In genomic region chr8:79341236-79341635, GRCm38 (mm10) we compare ENCODE assay signal across 13 mouse cellular contexts.
"Had no signal": no experiment of that assay in that cellular context is flagged by ENCODE, and none has a peak within 500 bp of the region (broad histone marks: within the 10 kb centered on the region; RNA-seq: fewer than 3 reads in every experiment).

No protein-coding gene starts in this region.

- H3K36me3 ChIP-seq: liver, embryonic 15.5 days had no signal

- H3K4me1 ChIP-seq: intestine, embryonic 15.5 days; kidney, embryonic 15.5 days; limb, embryonic 10.5 days; liver, embryonic 15.5 days; midbrain, embryonic 15.5 days; neural tube, embryonic 12.5 days had no signal

- ATAC-seq: intestine, embryonic 15.5 days; midbrain, embryonic 15.5 days had no signal

- H3K4me3 ChIP-seq: intestine, embryonic 15.5 days; kidney, embryonic 15.5 days; left cerebral cortex, adult 2 months; limb, embryonic 10.5 days; liver, embryonic 15.5 days; midbrain, embryonic 15.5 days; neural tube, embryonic 12.5 days had no signal

- H3K4me2 ChIP-seq: intestine, embryonic 15.5 days; kidney, embryonic 15.5 days; liver, embryonic 11.5 days; liver, embryonic 15.5 days; midbrain, embryonic 15.5 days; neural tube, embryonic 12.5 days had no signal

- H3K27me3 ChIP-seq: intestine, embryonic 15.5 days; kidney, embryonic 15.5 days; liver, embryonic 15.5 days; midbrain, embryonic 15.5 days; neural tube, embryonic 12.5 days had no signal

- DNase-seq: kidney, adult 18-20 months; thymus, adult 2 months; thymus, postnatal 25 days had no signal

- H3K9ac ChIP-seq: intestine, embryonic 15.5 days; kidney, embryonic 15.5 days; liver, embryonic 15.5 days; midbrain, embryonic 15.5 days; neural tube, embryonic 12.5 days had no signal

- H3K9me3 ChIP-seq: intestine, embryonic 15.5 days; kidney, embryonic 15.5 days; limb, embryonic 10.5 days; liver, embryonic 15.5 days; midbrain, embryonic 15.5 days; neural tube, embryonic 12.5 days had no signal

- H3K27ac ChIP-seq: intestine, embryonic 15.5 days; left cerebral cortex, adult 2 months; limb, embryonic 10.5 days; liver, embryonic 15.5 days; macrophage; midbrain, embryonic 15.5 days; neural tube, embryonic 12.5 days; stomach, postnatal 0 days had no signal
